Mouse (Mus musculus) testis, adult 2 months (tissue): ENCODE measurements around the gene Mtus2.

Experiments used
- CTCF ChIP-seq: fragments of 200-500 bp; IDR thresholded peaks from 2 replicates; pipeline ENCODE4 v1.5.1; 2012; ENCODE audit warnings: low read depth, mild to moderate bottlenecking, inconsistent platforms, low read length, moderate library complexity; ENCODE audit not compliant: control insufficient read depth, insufficient read depth, insufficient replicate concordance
- POLR2A ChIP-seq: fragments of 200-500 bp; IDR thresholded peaks from 2 replicates; pipeline ENCODE4 v1.6.1; 2012; ENCODE audit warnings: low read depth, mild to moderate bottlenecking, inconsistent platforms, low read length, moderate library complexity; ENCODE audit not compliant: control insufficient read depth

- TF ChIP-seq CTCF (no peak), POLR2A (no peak)
Observed at GRCm38 (mm10) chr5:148133448-148134060, 176.4 kb downstream of the Mtus2 start.
